ENCODE assay signal across 20 mouse cellular contexts in genomic region chr8:102496021-102496420, GRCm38 (mm10).
DNase-seq lines count a peak whose midpoint lies in the region; ATAC-seq and TF ChIP-seq lines count a peak whose summit lies in the region.
"Had no signal": no experiment of that assay in that cellular context is flagged by ENCODE, and none has a peak within 500 bp of the region (broad histone marks: within the 10 kb centered on the region; RNA-seq: fewer than 3 reads in every experiment).

No protein-coding gene starts in this region.

- H3K4me1 ChIP-seq in heart, postnatal 0 days (ENCODE audit: control insufficient read depth, insufficient read depth), result no peaks in the 10 kb centered on the region
- peaks cover 9% of the 10 kb centered on the region; the same call in 1 of the 2 replicates for H3K4me1 ChIP-seq in kidney, embryonic 16.5 days (ENCODE audit: insufficient read depth, low read length)
- H3K4me1 ChIP-seq in lung, embryonic 15.5 days, result 0 out of 2 replicates have a peak, but pooled peaks cover 3% of the 10 kb centered on the region
- H3K4me1 ChIP-seq: embryonic facial prominence, embryonic 10.5 days; forebrain, embryonic 13.5 days; heart, embryonic 10.5 days had no signal

- H3K27ac ChIP-seq in heart, postnatal 0 days (ENCODE audit: low read depth), result no peak overlapping the region
- H3K27ac ChIP-seq in kidney, embryonic 16.5 days (ENCODE audit: low read length), result no peak overlapping the region
- H3K27ac ChIP-seq in lung, embryonic 15.5 days, result no peak overlapping the region
- H3K27ac ChIP-seq: embryonic facial prominence, embryonic 10.5 days; forebrain, embryonic 13.5 days; gastrocnemius, adult 2 months; heart, embryonic 10.5 days had no signal

- ATAC-seq in heart, postnatal 0 days (ENCODE audit: insufficient read depth, low read depth), result no peak
- peak; percentile 82 for ATAC-seq in kidney, embryonic 16.5 days (ENCODE audit: low FRiP score, low TSS enrichment)
- peak; percentile 49; the same call in 1 of the 2 replicates for ATAC-seq in lung, embryonic 15.5 days (ENCODE audit: borderline replicate concordance, extremely low read depth, low FRiP score, low TSS enrichment)
- ATAC-seq: forebrain, embryonic 13.5 days; forebrain, postnatal 0 days; hindbrain, embryonic 16.5 days had no signal

- no peak for TF ChIP-seq EP300 in heart, postnatal 0 days (IDR thresholded peaks at IDR 0.05; ENCODE audit: low read depth)

- H3K36me3 ChIP-seq in heart, postnatal 0 days (replicated peaks; ENCODE audit: control insufficient read depth, insufficient read depth, low read length), result no peaks in the 10 kb centered on the region
- H3K36me3 ChIP-seq in kidney, embryonic 16.5 days (ENCODE audit: insufficient read depth, low read length), result no peaks in the 10 kb centered on the region
- H3K36me3 ChIP-seq in lung, embryonic 15.5 days, result no peaks in the 10 kb centered on the region
- H3K36me3 ChIP-seq: embryonic facial prominence, embryonic 10.5 days; heart, embryonic 10.5 days had no signal

- H3K4me2 ChIP-seq in heart, postnatal 0 days (ENCODE audit: low read depth, low read length), result no peak overlapping the region
- H3K4me2 ChIP-seq in kidney, embryonic 16.5 days (replicated peaks; ENCODE audit: low read depth, low read length), result no peak overlapping the region
- no peak overlapping the region for H3K4me2 ChIP-seq in lung, embryonic 15.5 days
- H3K4me2 ChIP-seq: forebrain, embryonic 13.5 days had no signal

- H3K4me3 ChIP-seq in heart, postnatal 0 days (ENCODE audit: low read depth, low read length), result no peak overlapping the region
- H3K4me3 ChIP-seq in kidney, embryonic 16.5 days (ENCODE audit: low read length), result no peak overlapping the region
- no peak overlapping the region for H3K4me3 ChIP-seq in lung, embryonic 15.5 days
- H3K4me3 ChIP-seq: embryonic facial prominence, embryonic 10.5 days; forebrain, embryonic 13.5 days; gastrocnemius, adult 2 months; heart, embryonic 10.5 days had no signal

- no peak overlapping the region for H3K9ac ChIP-seq in heart, postnatal 0 days (replicated peaks; ENCODE audit: low read depth, low read length)
- H3K9ac ChIP-seq in kidney, embryonic 16.5 days (replicated peaks; ENCODE audit: low read length), result no peak overlapping the region
- no peak overlapping the region for H3K9ac ChIP-seq in lung, embryonic 15.5 days
- H3K9ac ChIP-seq: forebrain, embryonic 13.5 days; forebrain, postnatal 0 days had no signal

- TF ChIP-seq CTCF in heart, postnatal 0 days (IDR thresholded peaks at IDR 0.05; ENCODE audit: low read depth), result no peak

- no peaks in the 10 kb centered on the region for H3K27me3 ChIP-seq in heart, postnatal 0 days (ENCODE audit: control insufficient read depth, insufficient read depth, low read length)
- no peaks in the 10 kb centered on the region for H3K27me3 ChIP-seq in kidney, embryonic 16.5 days (ENCODE audit: insufficient read depth, low read length)
- no peaks in the 10 kb centered on the region for H3K27me3 ChIP-seq in lung, embryonic 15.5 days
- H3K27me3 ChIP-seq: forebrain, embryonic 13.5 days had no signal

- H3K9me3 ChIP-seq in heart, postnatal 0 days (replicated peaks; ENCODE audit: control insufficient read depth, low read length), result no peaks in the 10 kb centered on the region
- no peaks in the 10 kb centered on the region for H3K9me3 ChIP-seq in kidney, embryonic 16.5 days (ENCODE audit: low read length)
- H3K9me3 ChIP-seq in lung, embryonic 15.5 days, result no peaks in the 10 kb centered on the region
- H3K9me3 ChIP-seq: embryonic facial prominence, embryonic 10.5 days; forebrain, embryonic 13.5 days; heart, embryonic 10.5 days had no signal

- intact Hi-C loops in heart, postnatal 36 days (cut with DNase I), result no loop called here

- DNase-seq in heart, postnatal 0 days (ENCODE audit: low spot score), result peak; percentile 13
- DNase-seq in heart, postnatal 36 days, result no peak
- DNase-seq in kidney, adult 9 months, result no peak
- DNase-seq in lung, adult 18-20 months, result no peak
- peak; percentile 36 to 46 for DNase-seq in kidney, postnatal 4 days
- no peak for DNase-seq in cerebellum, adult 9-10 months
- DNase-seq: adrenal gland, adult 2 months; adrenal gland, postnatal 25 days; cerebellum, adult 18-20 months; cerebellum, postnatal 10 days; forebrain, postnatal 0 days; gastrocnemius, adult 2 months; gastrocnemius, postnatal 25 days; heart, adult 11 months had no signal

- 35% methylated on average over 1 of the region's 1 CpGs for WGBS in heart, postnatal 0 days
- WGBS in kidney, embryonic 16.5 days, result 7% methylated on average over 1 of the region's 1 CpGs
- 28% methylated on average over 1 of the region's 1 CpGs for WGBS in lung, embryonic 15.5 days

Comparison
In these comparisons a context has a peak if more than half of its experiments do, and no peak if none do; other contexts are left out.
1. DNase-seq: peak in heart, postnatal 0 days (single experiment) and kidney, postnatal 4 days (2 of 2); none in heart, postnatal 36 days (0 of 2), kidney, adult 9 months (single experiment), lung, adult 18-20 months (0 of 2) and cerebellum, adult 9-10 months (single experiment).